Mouse (Mus musculus): ENCODE measurements at regions not wholly inside any gene's neighbourhood (a gene's known extent, or its start where the extent isn't known, plus 50 kb on each side); places are given as distances from the start of the nearest gene placed in this dataset.

- DNase-seq (ENCODE audit: low spot score) (no peak), ATAC-seq (ENCODE audit: low read depth) (no peak)
- 88% methylated on average over 3 of the region's 3 CpGs for WGBS
- Histone ChIP-seq H3K4me2 (ENCODE audit: low read depth, low read length) (no peak overlapping the region), H3K27me3 (replicated peaks; ENCODE audit: control insufficient read depth, insufficient read depth, low read length) (no peaks in the 10 kb centered on the region), H3K4me1 (ENCODE audit: control insufficient read depth, insufficient read depth, low read length) (no peaks in the 10 kb centered on the region), H3K9ac (ENCODE audit: low read depth, low read length) (no peak overlapping the region), H3K4me3 (ENCODE audit: low read depth, low read length) (no peak overlapping the region), H3K36me3 (ENCODE audit: control insufficient read depth, insufficient read depth, low read length) (no peaks in the 10 kb centered on the region), H3K27ac (replicated peaks; ENCODE audit: low read depth, low read length) (no peak overlapping the region), H3K9me3 (ENCODE audit: control insufficient read depth, low read length) (no peaks in the 10 kb centered on the region)
Observed at GRCm38 (mm10) chr16:62449735-62450134, 336.9 kb downstream of the Nsun3 start.

- Histone ChIP-seq H3K9me3 (ENCODE audit: control insufficient read depth, low read length) (no peaks in the 10 kb centered on the region), H3K36me3 (ENCODE audit: control insufficient read depth, insufficient read depth, low read length) (no peaks in the 10 kb centered on the region), H3K27me3 (replicated peaks; ENCODE audit: control insufficient read depth, insufficient read depth, low read length) (no peaks in the 10 kb centered on the region), H3K4me3 (ENCODE audit: low read depth, low read length) (no peak overlapping the region), H3K4me2 (ENCODE audit: low read depth, low read length) (no peak overlapping the region), H3K27ac (replicated peaks; ENCODE audit: low read depth, low read length) (no peak overlapping the region), H3K4me1 (ENCODE audit: control insufficient read depth, insufficient read depth, low read length) (no peaks in the 10 kb centered on the region), H3K9ac (ENCODE audit: low read depth, low read length) (no peak overlapping the region)
- no peak for ATAC-seq (ENCODE audit: low read depth)
- 57% methylated on average over 3 of the region's 3 CpGs for WGBS
- no peak for DNase-seq (ENCODE audit: low spot score)
Observed at GRCm38 (mm10) chr16:62447380-62447779, 339.2 kb downstream of the Nsun3 start.

GRCm38 (mm10) chr16:62441197-62441596 lies 345.4 kb downstream of the Nsun3 start:
- H3K4me2 ChIP-seq (ENCODE audit: low read depth, low read length) = no peak overlapping the region
- 76% methylated on average over 4 of the region's 4 CpGs for WGBS
- DNase-seq (ENCODE audit: low spot score) = no peak
- H3K36me3 ChIP-seq (ENCODE audit: control insufficient read depth, insufficient read depth, low read length) = no peaks in the 10 kb centered on the region
- H3K4me3 ChIP-seq (ENCODE audit: low read depth, low read length) = no peak overlapping the region
- ATAC-seq (ENCODE audit: low read depth) = no peak
- no peak overlapping the region for H3K9ac ChIP-seq (ENCODE audit: low read depth, low read length)
- no peaks in the 10 kb centered on the region for H3K4me1 ChIP-seq (ENCODE audit: control insufficient read depth, insufficient read depth, low read length)
- no peaks in the 10 kb centered on the region for H3K27me3 ChIP-seq (replicated peaks; ENCODE audit: control insufficient read depth, insufficient read depth, low read length)
- no peak overlapping the region for H3K27ac ChIP-seq (replicated peaks; ENCODE audit: low read depth, low read length)
- no peaks in the 10 kb centered on the region for H3K9me3 ChIP-seq (ENCODE audit: control insufficient read depth, low read length)

GRCm38 (mm10) chr16:62433125-62433524 lies 353.5 kb downstream of the Nsun3 start:
- Histone ChIP-seq H3K27ac (replicated peaks; ENCODE audit: low read depth, low read length) (no peak overlapping the region), H3K9me3 (ENCODE audit: control insufficient read depth, low read length) (no peaks in the 10 kb centered on the region), H3K9ac (ENCODE audit: low read depth, low read length) (no peak overlapping the region), H3K36me3 (ENCODE audit: control insufficient read depth, insufficient read depth, low read length) (no peaks in the 10 kb centered on the region), H3K4me1 (ENCODE audit: control insufficient read depth, insufficient read depth, low read length) (no peaks in the 10 kb centered on the region), H3K4me3 (ENCODE audit: low read depth, low read length) (no peak overlapping the region), H3K27me3 (replicated peaks; ENCODE audit: control insufficient read depth, insufficient read depth, low read length) (no peaks in the 10 kb centered on the region), H3K4me2 (ENCODE audit: low read depth, low read length) (no peak overlapping the region)
- ATAC-seq (ENCODE audit: low read depth) (no peak), DNase-seq (ENCODE audit: low spot score) (peak; percentile 17)
- 53% methylated on average over 2 of the region's 2 CpGs for WGBS

GRCm38 (mm10) chr16:62414485-62414884 lies 372.1 kb downstream of the Nsun3 start:
- DNase-seq (ENCODE audit: low spot score) (peak; percentile 6), ATAC-seq (ENCODE audit: low read depth) (no peak)
- 42% methylated on average over 1 of the region's 1 CpGs for WGBS
- Histone ChIP-seq H3K36me3 (ENCODE audit: control insufficient read depth, insufficient read depth, low read length) (no peaks in the 10 kb centered on the region), H3K9ac (ENCODE audit: low read depth, low read length) (no peak overlapping the region), H3K27me3 (replicated peaks; ENCODE audit: control insufficient read depth, insufficient read depth, low read length) (no peaks in the 10 kb centered on the region), H3K4me2 (ENCODE audit: low read depth, low read length) (no peak overlapping the region), H3K27ac (replicated peaks; ENCODE audit: low read depth, low read length) (no peak overlapping the region), H3K9me3 (ENCODE audit: control insufficient read depth, low read length) (no peaks in the 10 kb centered on the region), H3K4me3 (ENCODE audit: low read depth, low read length) (no peak overlapping the region), H3K4me1 (ENCODE audit: control insufficient read depth, insufficient read depth, low read length) (no peaks in the 10 kb centered on the region)

GRCm38 (mm10) chr16:62407526-62408165 lies 379.0 kb downstream of the Nsun3 start:
- no peak overlapping the region for H3K4me3 ChIP-seq (ENCODE audit: low read depth, low read length)
- H3K27me3 ChIP-seq (replicated peaks; ENCODE audit: control insufficient read depth, insufficient read depth, low read length) = no peaks in the 10 kb centered on the region
- H3K9me3 ChIP-seq (ENCODE audit: control insufficient read depth, low read length) = no peaks in the 10 kb centered on the region
- no peak overlapping the region for H3K9ac ChIP-seq (ENCODE audit: low read depth, low read length)
- ATAC-seq (ENCODE audit: low read depth) (no peak), DNase-seq (ENCODE audit: low spot score) (peak; percentile 9)
- no peaks in the 10 kb centered on the region for H3K36me3 ChIP-seq (ENCODE audit: control insufficient read depth, insufficient read depth, low read length)
- no peak overlapping the region for H3K4me2 ChIP-seq (ENCODE audit: low read depth, low read length)
- WGBS = 47% methylated on average over 3 of the region's 3 CpGs
- no peaks in the 10 kb centered on the region for H3K4me1 ChIP-seq (ENCODE audit: control insufficient read depth, insufficient read depth, low read length)
- no peak overlapping the region for H3K27ac ChIP-seq (replicated peaks; ENCODE audit: low read depth, low read length)

- Histone ChIP-seq H3K4me2 (ENCODE audit: low read depth, low read length) (no peak overlapping the region), H3K27ac (replicated peaks; ENCODE audit: low read depth, low read length) (no peak overlapping the region), H3K36me3 (ENCODE audit: control insufficient read depth, insufficient read depth, low read length) (no peaks in the 10 kb centered on the region), H3K27me3 (replicated peaks; ENCODE audit: control insufficient read depth, insufficient read depth, low read length) (no peaks in the 10 kb centered on the region), H3K9me3 (ENCODE audit: control insufficient read depth, low read length) (no peaks in the 10 kb centered on the region), H3K9ac (ENCODE audit: low read depth, low read length) (no peak overlapping the region), H3K4me3 (ENCODE audit: low read depth, low read length) (no peak overlapping the region), H3K4me1 (ENCODE audit: control insufficient read depth, insufficient read depth, low read length) (no peaks in the 10 kb centered on the region)
- no peak for ATAC-seq (ENCODE audit: low read depth)
- no peak for DNase-seq (ENCODE audit: low spot score)
- 75% methylated on average over 2 of the region's 2 CpGs for WGBS
Observed at GRCm38 (mm10) chr16:62406458-62406857, 380.2 kb downstream of the Nsun3 start.

- ATAC-seq (ENCODE audit: low read depth) = no peak
- no peak for DNase-seq (ENCODE audit: low spot score)
Observed at GRCm38 (mm10) chr16:62357279-62357678, 429.3 kb downstream of the Nsun3 start.

GRCm38 (mm10) chr16:62356349-62356748 lies 430.3 kb downstream of the Nsun3 start:
- WGBS = 74% methylated on average over 3 of the region's 3 CpGs
- no peak overlapping the region for H3K27ac ChIP-seq (replicated peaks; ENCODE audit: low read depth, low read length)
- no peaks in the 10 kb centered on the region for H3K9me3 ChIP-seq (ENCODE audit: control insufficient read depth, low read length)
- H3K36me3 ChIP-seq (ENCODE audit: control insufficient read depth, insufficient read depth, low read length) = no peaks in the 10 kb centered on the region
- H3K4me1 ChIP-seq (ENCODE audit: control insufficient read depth, insufficient read depth, low read length) = no peaks in the 10 kb centered on the region
- H3K4me3 ChIP-seq (ENCODE audit: low read depth, low read length) = no peak overlapping the region
- ATAC-seq (ENCODE audit: low read depth) = no peak
- H3K9ac ChIP-seq (ENCODE audit: low read depth, low read length) = no peak overlapping the region
- H3K4me2 ChIP-seq (ENCODE audit: low read depth, low read length) = no peak overlapping the region
- DNase-seq (ENCODE audit: low spot score) = no peak
- no peaks in the 10 kb centered on the region for H3K27me3 ChIP-seq (replicated peaks; ENCODE audit: control insufficient read depth, insufficient read depth, low read length)

More at GRCm38 (mm10) chr16:62357279-62357678, 429.3 kb downstream of the Nsun3 start:
- no peak overlapping the region for H3K27ac ChIP-seq (replicated peaks; ENCODE audit: low read depth, low read length)
- no peaks in the 10 kb centered on the region for H3K27me3 ChIP-seq (replicated peaks; ENCODE audit: control insufficient read depth, insufficient read depth, low read length)
- no peak overlapping the region for H3K4me2 ChIP-seq (ENCODE audit: low read depth, low read length)
- no peaks in the 10 kb centered on the region for H3K9me3 ChIP-seq (ENCODE audit: control insufficient read depth, low read length)
- H3K4me1 ChIP-seq (ENCODE audit: control insufficient read depth, insufficient read depth, low read length) = no peaks in the 10 kb centered on the region
- H3K4me3 ChIP-seq (ENCODE audit: low read depth, low read length) = no peak overlapping the region
- no peaks in the 10 kb centered on the region for H3K36me3 ChIP-seq (ENCODE audit: control insufficient read depth, insufficient read depth, low read length)
- no peak overlapping the region for H3K9ac ChIP-seq (ENCODE audit: low read depth, low read length)

Data from embryonic facial prominence, embryonic 14.5 days (tissue).